Mouse (Mus musculus): ENCODE measurements around the gene Gdf1.

DNA sequence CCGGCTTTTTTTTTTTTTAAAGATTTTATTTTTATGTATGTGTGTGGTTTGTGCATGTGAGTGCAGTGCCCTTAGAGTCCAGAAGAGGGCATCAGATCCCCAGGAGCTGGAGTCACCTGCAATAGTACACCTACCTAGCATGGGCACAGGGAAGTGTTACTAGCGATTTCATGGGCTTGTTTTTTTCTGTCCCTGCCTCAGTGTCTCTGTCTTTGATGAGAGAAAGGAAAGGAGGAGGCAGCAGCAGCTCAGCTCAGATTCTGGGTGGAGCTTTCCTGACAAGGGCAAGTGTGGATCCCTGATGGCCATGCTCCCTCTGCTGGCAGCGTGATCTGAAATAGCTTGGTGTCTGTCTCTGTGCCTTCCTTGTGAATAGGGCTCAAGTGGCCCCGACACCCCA is 31.2 kb downstream of the Gdf1 start:
- TF ChIP-seq CTCF (conservative IDR thresholded peaks at IDR 0.05; ENCODE audit: low read length) (peak; percentile 46), POU5F1 (IDR thresholded peaks at IDR 0.05; ENCODE audit: borderline replicate concordance, low read length) (no peak), NANOG (IDR thresholded peaks at IDR 0.05; ENCODE audit: borderline replicate concordance, low read length) (no peak)
